Mouse (Mus musculus): ENCODE data around the gene Ube2j1. TPM values are rescaled to one million over a fixed set of nuclear protein-coding genes. Genes with fewer than 3 reads are reported as not detected.

Ube2j1 gene
- polyA plus RNA-seq, 1 experiment from 2014 or later, result 42.2 TPM

DNA sequence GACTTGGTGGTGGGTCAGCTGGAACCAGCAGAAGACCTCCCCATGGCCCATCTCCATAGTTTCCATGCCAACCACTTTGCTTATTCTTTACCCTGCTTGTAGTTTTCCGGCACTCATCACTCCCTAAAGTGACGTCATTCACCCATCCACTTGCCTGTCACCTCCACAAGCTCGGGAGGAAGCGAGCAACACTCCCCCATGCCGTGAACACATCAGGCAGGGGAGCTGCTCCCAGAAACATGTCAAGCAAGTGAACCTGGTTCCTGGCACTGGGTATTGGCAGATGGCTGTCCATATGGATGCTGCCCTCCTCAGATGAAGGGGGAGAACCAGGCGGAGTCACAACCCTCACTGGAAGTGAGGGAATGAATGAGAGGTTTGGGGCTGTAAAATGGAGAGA, 37.7 kb downstream of the Ube2j1 start:
- H3K9ac ChIP-seq (ENCODE audit: low read length), result no peak overlapping the region
- WGBS, result 73% methylated on average over 6 of the region's 6 CpGs
- no peak overlapping the region for H3K4me3 ChIP-seq (ENCODE audit: low read depth, low read length)
- no peaks in the 10 kb centered on the region for H3K27me3 ChIP-seq (ENCODE audit: control insufficient read depth, insufficient read depth, low read length)
- ATAC-seq (ENCODE audit: insufficient number of reproducible peaks, low FRiP score, low TSS enrichment, low read depth), result no peak
- H3K36me3 ChIP-seq (ENCODE audit: control insufficient read depth, insufficient read depth, low read length), result no peaks in the 10 kb centered on the region
- no peak for DNase-seq (ENCODE audit: low spot score)
- H3K27ac ChIP-seq (replicated peaks; ENCODE audit: low read depth, low read length), result no peak overlapping the region
- H3K9me3 ChIP-seq (ENCODE audit: control insufficient read depth, low read length), result no peaks in the 10 kb centered on the region
- H3K4me1 ChIP-seq (ENCODE audit: control insufficient read depth, insufficient read depth, low read length), result no peaks in the 10 kb centered on the region
- H3K4me2 ChIP-seq (ENCODE audit: low read depth, severe bottlenecking), result no peak overlapping the region

DNA sequence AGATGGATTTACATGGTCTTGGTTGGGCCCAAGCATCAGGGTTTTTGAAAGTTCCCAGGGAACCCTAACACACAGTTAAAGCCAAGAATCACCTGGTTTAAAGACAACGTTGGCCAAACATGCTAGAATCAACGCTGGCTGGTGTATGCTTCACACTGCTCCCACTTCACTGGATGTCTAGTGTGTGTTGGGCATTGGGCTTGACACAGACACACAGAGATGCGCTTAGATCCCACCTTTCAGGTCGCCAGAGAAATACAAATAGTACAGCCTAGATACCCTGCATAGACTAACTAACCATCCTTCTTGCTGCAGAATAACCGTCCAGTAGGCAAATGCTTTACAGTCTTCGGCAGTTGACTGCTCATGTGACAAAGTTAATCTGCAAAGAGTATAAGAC, 39.1 kb downstream of the Ube2j1 start:
- Histone ChIP-seq H3K27ac (replicated peaks; ENCODE audit: low read depth, low read length) (no peak overlapping the region), H3K36me3 (ENCODE audit: control insufficient read depth, insufficient read depth, low read length) (no peaks in the 10 kb centered on the region), H3K4me3 (ENCODE audit: low read depth, low read length) (no peak overlapping the region), H3K4me1 (ENCODE audit: control insufficient read depth, insufficient read depth, low read length) (no peaks in the 10 kb centered on the region), H3K27me3 (ENCODE audit: control insufficient read depth, insufficient read depth, low read length) (no peaks in the 10 kb centered on the region), H3K4me2 (ENCODE audit: low read depth, severe bottlenecking) (no peak overlapping the region), H3K9me3 (ENCODE audit: control insufficient read depth, low read length) (no peaks in the 10 kb centered on the region), H3K9ac (ENCODE audit: low read length) (no peak overlapping the region)
- DNase-seq (ENCODE audit: low spot score) (no peak), ATAC-seq (ENCODE audit: insufficient number of reproducible peaks, low FRiP score, low TSS enrichment, low read depth) (no peak)
- WGBS, result 93% methylated on average over 6 of the region's 6 CpGs

DNA sequence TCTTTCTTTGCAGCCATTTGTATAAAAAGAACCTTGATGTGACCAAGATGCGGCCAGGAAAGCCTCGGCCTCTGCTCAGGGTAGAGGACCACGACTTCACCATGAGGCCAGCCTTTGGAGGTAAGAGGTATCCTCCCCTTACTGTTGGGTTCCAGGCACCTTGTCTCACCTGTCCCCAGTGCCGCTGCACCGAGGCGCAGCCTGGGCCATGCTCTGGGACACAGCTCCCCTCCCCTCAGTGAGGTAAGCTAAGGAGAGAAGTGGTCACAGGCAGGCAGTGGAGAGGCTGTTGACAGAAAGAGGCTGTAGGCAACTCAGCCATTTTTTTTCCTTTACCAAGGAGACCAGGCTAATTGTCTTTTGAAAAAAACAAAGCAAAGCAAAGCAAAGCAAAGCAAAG, 40.1 kb downstream of the Ube2j1 start:
- Histone ChIP-seq H3K9ac (ENCODE audit: low read length) (no peak overlapping the region), H3K36me3 (ENCODE audit: control insufficient read depth, insufficient read depth, low read length) (no peaks in the 10 kb centered on the region), H3K9me3 (ENCODE audit: control insufficient read depth, low read length) (no peaks in the 10 kb centered on the region), H3K27ac (replicated peaks; ENCODE audit: low read depth, low read length) (no peak overlapping the region), H3K4me1 (ENCODE audit: control insufficient read depth, insufficient read depth, low read length) (no peaks in the 10 kb centered on the region), H3K4me3 (ENCODE audit: low read depth, low read length) (no peak overlapping the region), H3K4me2 (ENCODE audit: low read depth, severe bottlenecking) (no peak overlapping the region), H3K27me3 (ENCODE audit: control insufficient read depth, insufficient read depth, low read length) (no peaks in the 10 kb centered on the region)
- DNase-seq (ENCODE audit: low spot score) (no peak), ATAC-seq (ENCODE audit: insufficient number of reproducible peaks, low FRiP score, low TSS enrichment, low read depth) (no peak)
- WGBS, result 97% methylated on average over 6 of the region's 6 CpGs

GRCm38 (mm10) chr4:33072526-33073161, 41.4 kb downstream of the Ube2j1 start:
- 65% methylated on average over 11 of the region's 11 CpGs for WGBS
- Histone ChIP-seq H3K36me3 (ENCODE audit: control insufficient read depth, insufficient read depth, low read length) (no peaks in the 10 kb centered on the region), H3K27me3 (ENCODE audit: control insufficient read depth, insufficient read depth, low read length) (no peaks in the 10 kb centered on the region), H3K9me3 (ENCODE audit: control insufficient read depth, low read length) (no peaks in the 10 kb centered on the region), H3K4me2 (ENCODE audit: low read depth, severe bottlenecking) (no peak overlapping the region), H3K27ac (replicated peaks; ENCODE audit: low read depth, low read length) (no peak overlapping the region), H3K9ac (ENCODE audit: low read length) (no peak overlapping the region), H3K4me1 (ENCODE audit: control insufficient read depth, insufficient read depth, low read length) (no peaks in the 10 kb centered on the region), H3K4me3 (ENCODE audit: low read depth, low read length) (no peak overlapping the region)
- DNase-seq (ENCODE audit: low spot score) (no peak), ATAC-seq (ENCODE audit: insufficient number of reproducible peaks, low FRiP score, low TSS enrichment, low read depth) (no peak)

DNA sequence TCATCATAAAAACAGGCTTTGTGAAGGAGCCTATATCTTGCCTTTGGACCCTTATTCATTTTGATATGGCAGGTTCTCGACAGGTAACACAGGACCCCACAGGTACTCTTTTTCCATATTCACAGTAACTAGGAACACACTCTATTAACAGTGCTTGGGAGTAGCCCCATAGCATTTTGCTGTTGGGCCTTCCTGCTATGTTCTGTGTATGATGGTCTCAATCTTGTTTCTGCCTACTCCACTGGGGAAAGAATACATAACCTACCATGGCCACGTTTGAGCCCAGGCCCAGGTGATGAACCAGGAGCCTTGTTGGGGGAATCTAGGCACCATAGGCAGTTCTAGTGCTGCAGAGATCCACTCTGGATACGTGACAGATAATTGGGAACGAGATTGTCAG, 43.2 kb downstream of the Ube2j1 start:
- Histone ChIP-seq H3K4me1 (ENCODE audit: control insufficient read depth, insufficient read depth, low read length) (no peaks in the 10 kb centered on the region), H3K27me3 (ENCODE audit: control insufficient read depth, insufficient read depth, low read length) (no peaks in the 10 kb centered on the region), H3K9me3 (ENCODE audit: control insufficient read depth, low read length) (no peaks in the 10 kb centered on the region), H3K36me3 (ENCODE audit: control insufficient read depth, insufficient read depth, low read length) (no peaks in the 10 kb centered on the region), H3K4me3 (ENCODE audit: low read depth, low read length) (no peak overlapping the region), H3K27ac (replicated peaks; ENCODE audit: low read depth, low read length) (no peak overlapping the region), H3K9ac (ENCODE audit: low read length) (no peak overlapping the region), H3K4me2 (ENCODE audit: low read depth, severe bottlenecking) (no peak overlapping the region)
- 83% methylated on average over 4 of the region's 4 CpGs for WGBS
- ATAC-seq (ENCODE audit: insufficient number of reproducible peaks, low FRiP score, low TSS enrichment, low read depth) (no peak), DNase-seq (ENCODE audit: low spot score) (no peak)

- DNase-seq (ENCODE audit: low spot score) (no peak), ATAC-seq (ENCODE audit: insufficient number of reproducible peaks, low FRiP score, low TSS enrichment, low read depth) (no peak)
These were observed 43.6 kb downstream of the Ube2j1 start for GRCm38 (mm10) chr4:33074851-33075250.

GRCm38 (mm10) chr4:33075776-33076524, 44.7 kb downstream of the Ube2j1 start:
- Histone ChIP-seq H3K27ac (replicated peaks; ENCODE audit: low read depth, low read length) (no peak overlapping the region), H3K9me3 (ENCODE audit: control insufficient read depth, low read length) (no peaks in the 10 kb centered on the region), H3K9ac (ENCODE audit: low read length) (no peak overlapping the region), H3K4me1 (ENCODE audit: control insufficient read depth, insufficient read depth, low read length) (no peaks in the 10 kb centered on the region), H3K4me3 (ENCODE audit: low read depth, low read length) (no peak overlapping the region), H3K27me3 (ENCODE audit: control insufficient read depth, insufficient read depth, low read length) (no peaks in the 10 kb centered on the region), H3K36me3 (ENCODE audit: control insufficient read depth, insufficient read depth, low read length) (no peaks in the 10 kb centered on the region), H3K4me2 (ENCODE audit: low read depth, severe bottlenecking) (no peak overlapping the region)
- DNase-seq (ENCODE audit: low spot score) (no peak), ATAC-seq (ENCODE audit: insufficient number of reproducible peaks, low FRiP score, low TSS enrichment, low read depth) (no peak)
- WGBS, result 89% methylated on average over 5 of the region's 5 CpGs

More at GRCm38 (mm10) chr4:33074851-33075250, 43.6 kb downstream of the Ube2j1 start:
- 71% methylated on average over 5 of the region's 5 CpGs for WGBS
- Histone ChIP-seq H3K36me3 (ENCODE audit: control insufficient read depth, insufficient read depth, low read length) (no peaks in the 10 kb centered on the region), H3K27ac (replicated peaks; ENCODE audit: low read depth, low read length) (no peak overlapping the region), H3K4me1 (ENCODE audit: control insufficient read depth, insufficient read depth, low read length) (no peaks in the 10 kb centered on the region), H3K4me3 (ENCODE audit: low read depth, low read length) (no peak overlapping the region), H3K9ac (ENCODE audit: low read length) (no peak overlapping the region), H3K9me3 (ENCODE audit: control insufficient read depth, low read length) (no peaks in the 10 kb centered on the region), H3K4me2 (ENCODE audit: low read depth, severe bottlenecking) (no peak overlapping the region), H3K27me3 (ENCODE audit: control insufficient read depth, insufficient read depth, low read length) (no peaks in the 10 kb centered on the region)

- H3K27ac ChIP-seq (replicated peaks; ENCODE audit: low read depth, low read length), result no peak overlapping the region
- no peak for ATAC-seq (ENCODE audit: insufficient number of reproducible peaks, low FRiP score, low TSS enrichment, low read depth)
- 75% methylated on average over 11 of the region's 11 CpGs for WGBS
These were observed 45.9 kb downstream of the Ube2j1 start for GRCm38 (mm10) chr4:33077161-33077560.

More at GRCm38 (mm10) chr4:33077161-33077560, 45.9 kb downstream of the Ube2j1 start:
- Histone ChIP-seq H3K9me3 (ENCODE audit: control insufficient read depth, low read length) (no peaks in the 10 kb centered on the region), H3K4me3 (ENCODE audit: low read depth, low read length) (no peak overlapping the region), H3K4me2 (ENCODE audit: low read depth, severe bottlenecking) (no peak overlapping the region), H3K27me3 (ENCODE audit: control insufficient read depth, insufficient read depth, low read length) (no peaks in the 10 kb centered on the region), H3K4me1 (ENCODE audit: control insufficient read depth, insufficient read depth, low read length) (no peaks in the 10 kb centered on the region), H3K9ac (ENCODE audit: low read length) (no peak overlapping the region; the same call in 1 of the 2 replicates), H3K36me3 (ENCODE audit: control insufficient read depth, insufficient read depth, low read length) (no peaks in the 10 kb centered on the region)
- DNase-seq (ENCODE audit: low spot score), result no peak
